Mouse (Mus musculus): ENCODE results near the gene Gps2.
"Not testable (repeated sequence)": the region's sequence is repeated elsewhere in the genome, so short reads cannot be mapped to it uniquely, and the experiment has no call there.

Gene Gps2

GRCm38 (mm10) chr11:69886907-69887635 lies 26.6 kb upstream of the Gps2 start:
- DNase-seq = no peak

- DNase-seq = peak; percentile 73
These were observed 22.2 kb upstream of the Gps2 start for GRCm38 (mm10) chr11:69891482-69891881.

GRCm38 (mm10) chr11:69894671-69895070 lies 19.0 kb upstream of the Gps2 start:
- no peak for DNase-seq

- no peak for DNase-seq
These were observed 18.4 kb upstream of the Gps2 start, which contains the start of gene Acap1 for GRCm38 (mm10) chr11:69895291-69895690. Gene Acap1, minus strand, starts transcription at chr11:69895539.

- DNase-seq = no peak
These were observed 13.8 kb upstream of the Gps2 start for GRCm38 (mm10) chr11:69899870-69900269.

GRCm38 (mm10) chr11:69900471-69901405 lies 12.9 kb upstream of the Gps2 start, which contains the start of the genes 2810408A11Rik and Neurl4:
Gene 2810408A11Rik, minus strand, starts transcription at chr11:69900987.
Gene Neurl4, plus strand, starts transcription at chr11:69901072.
- DNase-seq = peak; percentile 92

GRCm38 (mm10) chr11:69901406-69901846 lies 12.3 kb upstream of the Gps2 start:
- peak; percentile 99 for DNase-seq

GRCm38 (mm10) chr11:69901993-69902392 lies 11.7 kb upstream of the Gps2 start:
- no peak for DNase-seq

GRCm38 (mm10) chr11:69902972-69903371 lies 10.7 kb upstream of the Gps2 start:
- no peak for DNase-seq

- DNase-seq = no peak
These were observed 9.4 kb upstream of the Gps2 start for GRCm38 (mm10) chr11:69904311-69904710.

GRCm38 (mm10) chr11:69908645-69909044 lies 5.0 kb upstream of the Gps2 start:
- DNase-seq = no peak

GRCm38 (mm10) chr11:69909174-69909573 lies 4.5 kb upstream of the Gps2 start:
- no peak for DNase-seq

GRCm38 (mm10) chr11:69910177-69910576 lies 3.5 kb upstream of the Gps2 start:
- no peak for DNase-seq

GRCm38 (mm10) chr11:69910781-69911560 lies 2.7 kb upstream of the Gps2 start:
- no peak for DNase-seq

GRCm38 (mm10) chr11:69911701-69912100 lies 2.0 kb upstream of the Gps2 start:
- DNase-seq = no peak

- DNase-seq = no peak
These were observed 765 bp upstream of the Gps2 start for GRCm38 (mm10) chr11:69912716-69913530.

- no peak for DNase-seq
These were observed 680 bp downstream of the Gps2 start for GRCm38 (mm10) chr11:69914372-69914764.

GRCm38 (mm10) chr11:69914917-69915430 lies 1.3 kb downstream of the Gps2 start:
- no peak for DNase-seq

- no peak for DNase-seq
These were observed 2.3 kb downstream of the Gps2 start for GRCm38 (mm10) chr11:69915667-69916627.

GRCm38 (mm10) chr11:69916652-69917378 lies 3.1 kb downstream of the Gps2 start:
- not testable (repeated sequence) for DNase-seq

Measured in layer of hippocampus, adult 9-11 months (tissue).